Mouse (Mus musculus): Measurements from ENCODE around the gene Btf3l4.

GRCm38 (mm10) chr4:108790507-108790906, 42.9 kb downstream of the Btf3l4 start:
- no peak for TF ChIP-seq CTCF (IDR thresholded peaks at IDR 0.05; ENCODE audit: borderline replicate concordance, insufficient read depth, low read length)
- TF ChIP-seq POLR2A (IDR thresholded peaks at IDR 0.05; ENCODE audit: low read depth, low read length), result no peak
